Mouse (Mus musculus): ENCODE results near the gene Hoxc9. TPM values are rescaled to one million over a fixed set of nuclear protein-coding genes. Genes with fewer than 3 reads are reported as not detected.

Hoxc9 gene
- total RNA-seq, 1 experiment = 0.54 TPM

DNA sequence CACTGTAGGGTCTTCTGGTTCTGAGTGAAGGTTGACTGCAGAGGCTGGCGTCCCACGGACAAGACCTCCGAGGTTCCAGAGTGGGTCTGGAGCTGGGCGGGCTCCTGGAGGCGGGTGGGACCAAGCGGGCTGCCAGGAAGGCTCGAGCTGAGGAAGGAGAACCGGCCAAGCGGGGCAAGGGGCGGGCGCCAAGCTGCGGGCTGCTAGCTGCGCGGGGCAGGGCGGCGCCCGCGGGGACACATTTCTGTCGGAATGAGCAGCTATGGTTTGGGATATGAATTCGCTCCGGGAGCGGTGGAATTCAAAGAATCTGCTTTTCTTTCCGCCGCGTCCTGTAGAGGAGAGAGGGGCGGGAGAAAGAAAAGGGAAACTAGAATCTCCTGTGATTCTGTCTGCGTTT, 41.3 kb upstream of the Hoxc9 start:
- Histone ChIP-seq H3K9ac (ENCODE audit: insufficient read depth, low read depth, low read length, poor library complexity, severe bottlenecking) (no peak overlapping the region), H3K9me3 (ENCODE audit: control insufficient read depth, insufficient read depth, low read depth, low read length) (no peaks in the 10 kb centered on the region), H3K4me3 (ENCODE audit: insufficient read depth in 1 of 2, low read depth in 1 of 2, low read length in 2 of 2, poor library complexity in 1 of 2, severe bottlenecking in 1 of 2) (0 out of 4 replicates have a peak overlapping the region, but pooled peaks have one; percentile 12 to 13), H3K4me1 (ENCODE audit: control insufficient read depth in 2 of 2, insufficient read depth in 2 of 2, low read length in 2 of 2, poor library complexity in 1 of 2) (peaks cover 1 to 9% of the 10 kb centered on the region in 2 experiments; a peak in 1 of 4 replicates), H3K36me3 (ENCODE audit: control insufficient read depth, insufficient read depth, low read length, poor library complexity, severe bottlenecking) (no peaks in the 10 kb centered on the region), H3K27ac (ENCODE audit: insufficient read depth, low read depth, low read length, poor library complexity, severe bottlenecking) (no peak overlapping the region)
- no peak for DNase-seq (ENCODE audit: low read depth, low spot score)
- no peak for TF ChIP-seq HCFC1 (IDR thresholded peaks at IDR 0.05; ENCODE audit: borderline replicate concordance, insufficient read depth, low read length)
- no peak for TF ChIP-seq CHD2 (IDR thresholded peaks at IDR 0.05; ENCODE audit: low read depth, low read length)
- TF ChIP-seq ZNF384 (IDR thresholded peaks at IDR 0.05; ENCODE audit: low read depth, low read length) = no peak
- TF ChIP-seq ZC3H11A (IDR thresholded peaks at IDR 0.05; ENCODE audit: borderline replicate concordance, low read depth, low read length) = no peak
- no peak for TF ChIP-seq MAFK (IDR thresholded peaks at IDR 0.05; ENCODE audit: insufficient read depth, low read depth, low read length)
- in situ Hi-C loops (cut with MboI; ENCODE audit: low sequenced_read_pairs in 2 of 2, unreplicated experiment in 2 of 2) = loop anchor here in 1 of 2 experiments (25.0 kb wide), 1 partner anchor 923 kb away; the partner anchor contains the start of gene Krt8

DNA sequence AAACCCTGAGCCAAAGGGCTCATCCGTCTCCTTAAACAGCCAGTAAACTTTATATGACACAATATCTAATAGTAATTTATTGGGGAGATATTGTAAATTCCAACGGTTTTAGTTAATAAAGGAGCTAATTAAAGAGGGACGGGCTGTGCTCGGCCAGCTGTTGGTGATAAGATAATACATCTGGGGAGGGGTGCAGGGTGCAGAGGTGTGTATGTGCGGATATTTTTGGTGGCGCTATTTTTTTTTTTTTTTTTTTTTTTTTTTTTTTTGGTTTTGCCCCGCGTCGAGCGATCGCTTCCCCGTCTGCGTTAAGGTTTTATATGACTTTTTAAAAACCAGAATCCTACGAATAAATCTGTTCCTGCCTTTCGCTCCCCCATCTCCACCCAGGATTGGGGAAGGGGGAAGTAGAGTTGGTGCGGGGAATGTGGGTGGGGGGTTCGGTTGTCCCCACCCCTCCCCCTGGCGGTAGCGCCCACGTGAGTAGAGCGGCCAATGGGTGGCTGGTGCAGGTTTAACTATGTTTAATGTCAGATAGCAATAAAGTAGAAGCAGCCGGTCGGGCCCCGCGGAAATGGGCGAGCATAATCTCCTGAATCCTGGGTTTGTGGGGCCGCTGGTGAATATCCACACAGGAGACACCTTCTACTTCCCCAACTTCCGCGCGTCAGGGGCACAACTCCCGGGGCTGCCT, 39.8 kb upstream of the Hoxc9 start, which contains the start of gene Hoxc12:
Gene Hoxc12 (plus strand): TSS at position 479 of the 694 bp plus-strand sequence.
- H3K36me3 ChIP-seq (ENCODE audit: control insufficient read depth, insufficient read depth, low read length, poor library complexity, severe bottlenecking) = no peaks in the 10 kb centered on the region
- no peak for DNase-seq (ENCODE audit: low read depth, low spot score)
- H3K9ac ChIP-seq (ENCODE audit: insufficient read depth, low read depth, low read length, poor library complexity, severe bottlenecking) = no peak within 1 kb of the TSS
- H3K4me3 ChIP-seq (ENCODE audit: insufficient read depth in 1 of 2, low read depth in 1 of 2, low read length in 2 of 2, poor library complexity in 1 of 2, severe bottlenecking in 1 of 2) = peak within 1 kb of the TSS; percentile 31 to 41
- peaks cover 1 to 12% of the 10 kb centered on the region in 2 experiments; a peak in 1 of 4 replicates for H3K4me1 ChIP-seq (ENCODE audit: control insufficient read depth in 2 of 2, insufficient read depth in 2 of 2, low read length in 2 of 2, poor library complexity in 1 of 2)
- in situ Hi-C loops (cut with MboI; ENCODE audit: low sequenced_read_pairs in 2 of 2, unreplicated experiment in 2 of 2) = loop anchor here in 1 of 2 experiments (25.0 kb wide), 1 partner anchor 924 kb away; the partner anchor contains the start of gene Krt8
- no peaks in the 10 kb centered on the region for H3K9me3 ChIP-seq (ENCODE audit: control insufficient read depth, insufficient read depth, low read depth, low read length)
- TF ChIP-seq MAFK (IDR thresholded peaks at IDR 0.05; ENCODE audit: insufficient read depth, low read depth, low read length) = no peak
- peak; percentile 91 for TF ChIP-seq ZNF384 (IDR thresholded peaks at IDR 0.05; ENCODE audit: low read depth, low read length)
- no peak within 1 kb of the TSS for H3K27ac ChIP-seq (ENCODE audit: insufficient read depth, low read depth, low read length, poor library complexity, severe bottlenecking)

DNA sequence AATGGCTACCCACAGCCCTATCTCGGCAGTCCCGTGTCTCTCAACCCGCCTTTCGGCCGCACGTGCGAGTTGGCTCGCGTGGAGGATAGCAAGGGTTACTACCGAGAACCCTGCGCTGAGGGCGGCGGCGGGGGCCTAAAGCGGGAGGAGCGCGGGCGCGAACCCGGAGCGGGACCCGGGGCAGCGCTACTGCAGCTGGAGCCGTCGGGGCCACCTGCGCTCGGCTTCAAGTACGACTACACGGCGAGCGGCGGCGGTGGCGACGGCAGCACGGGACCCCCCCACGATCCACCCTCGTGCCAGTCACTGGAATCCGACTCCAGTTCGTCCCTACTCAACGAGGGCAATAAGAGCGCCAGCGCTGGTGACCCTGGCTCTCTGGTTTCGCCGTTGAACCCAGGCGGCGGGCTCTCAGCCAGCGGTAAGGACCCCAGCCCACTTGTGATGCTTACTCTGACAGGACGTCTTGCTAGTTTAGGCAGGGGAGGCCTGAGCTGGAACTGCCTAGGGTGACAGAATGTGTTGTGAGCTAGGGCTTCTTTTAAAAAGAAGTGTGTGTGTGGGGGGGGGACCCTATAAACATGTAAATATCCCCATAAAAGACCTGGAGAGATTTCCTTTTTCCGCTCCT, 39.1 kb upstream of the Hoxc9 start:
- Histone ChIP-seq H3K4me3 (ENCODE audit: insufficient read depth in 1 of 2, low read depth in 1 of 2, low read length in 2 of 2, poor library complexity in 1 of 2, severe bottlenecking in 1 of 2) (peak overlapping the region; percentile 31 to 41), H3K27ac (ENCODE audit: insufficient read depth, low read depth, low read length, poor library complexity, severe bottlenecking) (no peak overlapping the region), H3K9me3 (ENCODE audit: control insufficient read depth, insufficient read depth, low read depth, low read length) (no peaks in the 10 kb centered on the region), H3K36me3 (ENCODE audit: control insufficient read depth, insufficient read depth, low read length, poor library complexity, severe bottlenecking) (no peaks in the 10 kb centered on the region), H3K4me1 (ENCODE audit: control insufficient read depth in 2 of 2, insufficient read depth in 2 of 2, low read length in 2 of 2, poor library complexity in 1 of 2) (peaks cover 1 to 9% of the 10 kb centered on the region in 2 experiments; a peak in 1 of 4 replicates), H3K9ac (ENCODE audit: insufficient read depth, low read depth, low read length, poor library complexity, severe bottlenecking) (no peak overlapping the region)
- DNase-seq (ENCODE audit: low read depth, low spot score) = no peak
- TF ChIP-seq CHD2 (IDR thresholded peaks at IDR 0.05; ENCODE audit: low read depth, low read length) (no peak), ZC3H11A (IDR thresholded peaks at IDR 0.05; ENCODE audit: borderline replicate concordance, low read depth, low read length) (no peak), MAFK (IDR thresholded peaks at IDR 0.05; ENCODE audit: insufficient read depth, low read depth, low read length) (no peak), HCFC1 (IDR thresholded peaks at IDR 0.05; ENCODE audit: borderline replicate concordance, insufficient read depth, low read length) (no peak), ZNF384 (IDR thresholded peaks at IDR 0.05; ENCODE audit: low read depth, low read length) (no peak)
- in situ Hi-C loops (cut with MboI; ENCODE audit: low sequenced_read_pairs in 2 of 2, unreplicated experiment in 2 of 2) = loop anchor here in 1 of 2 experiments (25.0 kb wide), 1 partner anchor 925 kb away; the partner anchor contains the start of gene Krt8

DNA sequence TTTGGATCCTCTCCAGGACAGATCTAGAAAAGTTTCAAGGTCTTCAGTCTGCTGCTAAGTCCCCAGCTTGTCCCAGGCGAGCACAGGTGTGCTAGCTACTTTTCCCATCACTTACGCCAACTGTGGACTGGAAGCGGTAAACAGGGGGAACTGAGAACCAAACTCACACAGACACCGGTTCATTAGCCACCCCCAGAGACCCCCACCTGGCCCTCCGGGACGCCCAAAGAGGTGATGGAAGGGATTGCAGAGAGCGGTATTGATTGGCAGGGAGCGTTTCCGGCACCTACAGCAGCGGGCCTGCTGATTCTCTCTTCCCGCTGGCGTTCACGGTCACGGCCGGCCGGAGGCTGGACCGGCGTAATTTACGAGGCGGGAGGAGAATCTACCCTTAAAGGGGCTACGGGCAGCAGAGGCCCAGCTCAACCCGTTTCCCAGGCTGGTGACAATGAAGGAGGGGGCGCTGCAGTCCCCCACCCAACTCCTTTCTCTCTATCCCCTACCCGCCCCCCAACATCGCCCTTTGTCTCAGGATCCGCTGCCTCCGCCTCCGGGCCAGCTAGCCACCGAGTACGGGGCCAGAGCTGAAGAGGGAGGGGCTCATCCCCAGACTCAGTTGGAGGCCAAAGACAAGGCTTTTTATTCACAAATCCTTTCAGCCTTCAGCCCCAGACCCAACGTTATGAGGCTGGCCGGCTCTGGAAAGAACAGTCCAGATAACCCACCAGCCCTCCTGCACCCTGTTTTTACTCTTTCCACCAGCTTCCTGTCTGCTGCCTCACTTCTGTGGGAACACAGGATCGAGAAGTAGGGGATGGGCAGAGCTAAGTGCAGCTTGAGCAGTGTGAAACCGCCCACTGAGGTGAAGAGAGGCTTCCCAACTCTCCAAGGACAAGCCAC, 36.7 kb upstream of the Hoxc9 start:
- TF ChIP-seq MAFK (IDR thresholded peaks at IDR 0.05; ENCODE audit: insufficient read depth, low read depth, low read length) (no peak), HCFC1 (IDR thresholded peaks at IDR 0.05; ENCODE audit: borderline replicate concordance, insufficient read depth, low read length) (no peak; the same call in 1 of the 2 replicates), ZNF384 (IDR thresholded peaks at IDR 0.05; ENCODE audit: low read depth, low read length) (no peak), CHD2 (IDR thresholded peaks at IDR 0.05; ENCODE audit: low read depth, low read length) (no peak), ZC3H11A (IDR thresholded peaks at IDR 0.05; ENCODE audit: borderline replicate concordance, low read depth, low read length) (no peak)
- Histone ChIP-seq H3K4me1 (ENCODE audit: control insufficient read depth in 2 of 2, insufficient read depth in 2 of 2, low read length in 2 of 2, poor library complexity in 1 of 2) (peaks cover 0 to 4% of the 10 kb centered on the region in 2 experiments; a peak in 1 of 4 replicates), H3K9ac (ENCODE audit: insufficient read depth, low read depth, low read length, poor library complexity, severe bottlenecking) (no peak overlapping the region), H3K36me3 (ENCODE audit: control insufficient read depth, insufficient read depth, low read length, poor library complexity, severe bottlenecking) (no peaks in the 10 kb centered on the region), H3K27ac (ENCODE audit: insufficient read depth, low read depth, low read length, poor library complexity, severe bottlenecking) (no peak overlapping the region), H3K9me3 (ENCODE audit: control insufficient read depth, insufficient read depth, low read depth, low read length) (no peaks in the 10 kb centered on the region), H3K4me3 (ENCODE audit: insufficient read depth in 1 of 2, low read depth in 1 of 2, low read length in 2 of 2, poor library complexity in 1 of 2, severe bottlenecking in 1 of 2) (peak overlapping the region; percentile 19 to 23; a peak in 2 of 4 replicates)
- no peak for DNase-seq (ENCODE audit: low read depth, low spot score)
- in situ Hi-C loops (cut with MboI; ENCODE audit: low sequenced_read_pairs in 2 of 2, unreplicated experiment in 2 of 2) = loop anchor here in 1 of 2 experiments (25.0 kb wide), 1 partner anchor 927 kb away; the partner anchor contains the start of gene Krt8

All from ES-E14 (cell line).